Mouse (Mus musculus): ENCODE data around the gene Gnao1. TPM values are rescaled to one million over a fixed set of nuclear protein-coding genes. Genes with fewer than 3 reads are reported as not detected.

The Gnao1 gene
- polyA plus RNA-seq, 1 experiment from 2014 or later = 17.4 TPM

GRCm38 (mm10) chr8:93923897-93924334 is 114.2 kb downstream of the Gnao1 start:
- H3K9ac ChIP-seq (ENCODE audit: low read length) = no peak overlapping the region
- H3K9me3 ChIP-seq (ENCODE audit: control insufficient read depth, low read length) = peaks cover 3% of the 10 kb centered on the region; the same call in 1 of the 2 replicates
- no peak overlapping the region for H3K27ac ChIP-seq (replicated peaks in 1 of 2; ENCODE audit: control insufficient read depth in 1 of 2, insufficient read depth in 1 of 2, low read depth in 2 of 2, low read length in 2 of 2)
- no peak overlapping the region for H3K4me2 ChIP-seq (ENCODE audit: low read length)
- ATAC-seq (ENCODE audit: insufficient number of reproducible peaks, insufficient read depth, low FRiP score, low read depth) = no peak
- H3K4me3 ChIP-seq (ENCODE audit: control insufficient read depth in 1 of 2, insufficient read depth in 1 of 2, low read depth in 1 of 2, low read length in 2 of 2) = no peak overlapping the region
- 48% methylated on average over 7 of the region's 7 CpGs for WGBS
- no peaks in the 10 kb centered on the region for H3K36me3 ChIP-seq (ENCODE audit: control insufficient read depth, insufficient read depth, low read length)
- peaks cover 3 to 11% of the 10 kb centered on the region in 2 experiments; a peak in 3 of 4 replicates for H3K4me1 ChIP-seq (ENCODE audit: control insufficient read depth in 2 of 2, insufficient read depth in 2 of 2, low read length in 2 of 2)
- H3K27me3 ChIP-seq (ENCODE audit: control insufficient read depth, insufficient read depth, low read length) = no peaks in the 10 kb centered on the region

DNA sequence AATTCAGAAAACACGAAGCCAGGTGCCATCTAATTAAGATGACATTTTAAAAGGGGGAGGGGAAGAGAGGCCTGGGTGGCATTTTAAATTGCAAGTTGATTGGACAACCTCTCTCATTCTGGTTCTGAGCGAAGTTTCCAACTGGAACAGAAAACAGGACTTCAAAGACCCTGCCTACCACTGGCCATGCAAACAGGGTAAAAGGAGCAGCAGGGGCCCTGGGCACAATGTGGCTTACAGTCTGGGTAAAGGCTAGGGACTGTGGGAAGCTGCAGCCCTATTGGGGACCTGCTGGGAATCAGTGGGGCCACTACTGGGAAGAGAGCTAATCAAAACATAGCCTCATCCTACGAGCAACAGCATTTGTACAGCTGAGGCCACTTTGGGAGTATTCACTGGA is 115.7 kb downstream of the Gnao1 start:
- no peak overlapping the region for H3K9ac ChIP-seq (ENCODE audit: low read length)
- ATAC-seq (ENCODE audit: insufficient number of reproducible peaks, insufficient read depth, low FRiP score, low read depth) = no peak
- H3K4me2 ChIP-seq (ENCODE audit: low read length) = no peak overlapping the region
- WGBS = 59% methylated on average over 3 of the region's 3 CpGs
- H3K27ac ChIP-seq (replicated peaks in 1 of 2; ENCODE audit: control insufficient read depth in 1 of 2, insufficient read depth in 1 of 2, low read depth in 2 of 2, low read length in 2 of 2) = no peak overlapping the region
- no peak overlapping the region for H3K4me3 ChIP-seq (ENCODE audit: control insufficient read depth in 1 of 2, insufficient read depth in 1 of 2, low read depth in 1 of 2, low read length in 2 of 2)
- no peaks in the 10 kb centered on the region for H3K36me3 ChIP-seq (ENCODE audit: control insufficient read depth, insufficient read depth, low read length)
- peaks cover 3% of the 10 kb centered on the region; the same call in 1 of the 2 replicates for H3K9me3 ChIP-seq (ENCODE audit: control insufficient read depth, low read length)
- no peaks in the 10 kb centered on the region for H3K27me3 ChIP-seq (ENCODE audit: control insufficient read depth, insufficient read depth, low read length)
- H3K4me1 ChIP-seq (ENCODE audit: control insufficient read depth in 2 of 2, insufficient read depth in 2 of 2, low read length in 2 of 2) = peaks cover 0 to 3% of the 10 kb centered on the region in 2 experiments; a peak in 1 of 4 replicates

DNA sequence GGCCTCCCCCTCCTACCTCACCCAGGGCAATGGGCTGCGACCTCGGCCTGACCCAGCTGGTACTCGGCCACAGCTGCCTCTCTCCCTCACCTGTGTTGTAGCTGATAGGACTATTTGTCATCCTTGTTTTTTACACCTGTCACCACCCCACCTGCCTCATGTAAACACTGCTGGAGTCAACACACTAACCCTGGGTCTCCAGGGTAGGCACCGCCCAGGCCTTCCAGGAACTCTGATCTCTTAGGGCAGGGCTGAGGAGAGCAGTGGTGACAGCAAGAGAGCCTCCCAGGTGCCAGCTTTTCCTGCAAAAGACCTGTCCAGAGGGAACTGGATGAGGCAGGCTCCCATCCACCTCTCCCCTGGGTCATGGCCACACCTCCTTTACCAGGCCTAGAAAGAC is 119.5 kb downstream of the Gnao1 start:
- WGBS = 89% methylated on average over 4 of the region's 4 CpGs
- no peak overlapping the region for H3K27ac ChIP-seq (replicated peaks in 1 of 2; ENCODE audit: control insufficient read depth in 1 of 2, insufficient read depth in 1 of 2, low read depth in 2 of 2, low read length in 2 of 2)
- ATAC-seq (ENCODE audit: insufficient number of reproducible peaks, insufficient read depth, low FRiP score, low read depth) = no peak

DNA sequence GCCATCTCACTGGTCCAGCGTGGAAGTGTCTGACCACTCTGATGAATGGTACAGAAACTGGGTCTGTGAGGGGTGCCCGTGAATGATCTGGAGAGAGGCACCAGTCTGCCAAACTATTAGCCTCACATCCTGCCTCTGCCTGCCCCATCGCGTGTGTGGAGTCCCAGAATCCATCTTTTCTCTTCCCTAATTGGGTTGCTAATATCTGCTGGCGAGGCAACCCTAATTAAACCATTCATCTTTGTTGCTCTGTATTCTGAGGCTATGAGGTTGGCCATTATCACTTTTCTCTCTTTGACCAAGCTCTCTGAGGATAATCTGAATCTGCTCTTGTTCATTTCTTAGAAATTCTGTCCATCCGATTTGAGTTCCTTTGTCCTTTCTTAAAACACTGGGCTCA is 121.6 kb downstream of the Gnao1 start:
- Histone ChIP-seq H3K4me2 (ENCODE audit: low read length) (no peak overlapping the region), H3K4me3 (ENCODE audit: control insufficient read depth in 1 of 2, insufficient read depth in 1 of 2, low read depth in 1 of 2, low read length in 2 of 2) (no peak overlapping the region), H3K9ac (ENCODE audit: low read length) (no peak overlapping the region), H3K27ac (replicated peaks in 1 of 2; ENCODE audit: control insufficient read depth in 1 of 2, insufficient read depth in 1 of 2, low read depth in 2 of 2, low read length in 2 of 2) (no peak overlapping the region), H3K9me3 (ENCODE audit: control insufficient read depth, low read length) (peaks cover 3% of the 10 kb centered on the region; the same call in 1 of the 2 replicates), H3K4me1 (ENCODE audit: control insufficient read depth in 2 of 2, insufficient read depth in 2 of 2, low read length in 2 of 2) (no peaks in the 10 kb centered on the region), H3K36me3 (ENCODE audit: control insufficient read depth, insufficient read depth, low read length) (no peaks in the 10 kb centered on the region), H3K27me3 (ENCODE audit: control insufficient read depth, insufficient read depth, low read length) (no peaks in the 10 kb centered on the region)
- WGBS = 89% methylated on average over 6 of the region's 6 CpGs
- no peak for ATAC-seq (ENCODE audit: insufficient number of reproducible peaks, insufficient read depth, low FRiP score, low read depth)

More for the DNA sequence above, 119.5 kb downstream of the Gnao1 start:
- peaks cover 3% of the 10 kb centered on the region; the same call in 1 of the 2 replicates for H3K9me3 ChIP-seq (ENCODE audit: control insufficient read depth, low read length)
- no peak overlapping the region for H3K9ac ChIP-seq (ENCODE audit: low read length)
- H3K27me3 ChIP-seq (ENCODE audit: control insufficient read depth, insufficient read depth, low read length) = no peaks in the 10 kb centered on the region
- H3K36me3 ChIP-seq (ENCODE audit: control insufficient read depth, insufficient read depth, low read length) = no peaks in the 10 kb centered on the region
- no peak overlapping the region for H3K4me2 ChIP-seq (ENCODE audit: low read length)
- H3K4me3 ChIP-seq (ENCODE audit: control insufficient read depth in 1 of 2, insufficient read depth in 1 of 2, low read depth in 1 of 2, low read length in 2 of 2) = no peak overlapping the region
- peaks cover 0 to 3% of the 10 kb centered on the region in 2 experiments; a peak in 1 of 4 replicates for H3K4me1 ChIP-seq (ENCODE audit: control insufficient read depth in 2 of 2, insufficient read depth in 2 of 2, low read length in 2 of 2)

DNA sequence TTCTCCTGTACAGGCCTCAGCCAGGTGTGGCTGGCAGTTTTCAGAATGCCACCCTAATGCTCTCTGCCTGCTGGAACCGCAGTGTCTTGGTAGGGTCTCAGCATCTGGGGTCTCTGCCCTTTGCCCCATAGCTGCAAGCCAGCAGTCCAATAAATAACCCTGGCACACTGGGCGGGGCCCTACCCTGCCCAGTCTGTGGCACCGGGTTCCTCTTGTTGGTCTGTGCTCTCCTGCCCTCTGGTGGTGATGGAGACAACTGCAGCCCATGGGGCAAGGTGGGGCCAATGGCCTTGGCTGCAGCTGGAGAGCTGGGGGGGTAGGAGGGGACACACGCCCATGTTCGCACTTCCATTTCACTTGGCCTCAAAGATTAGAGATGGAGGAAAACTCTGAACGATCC is 123.1 kb downstream of the Gnao1 start:
- WGBS = 18% methylated on average over 6 of the region's 6 CpGs
- no peak overlapping the region for H3K27ac ChIP-seq (replicated peaks in 1 of 2; ENCODE audit: control insufficient read depth in 1 of 2, insufficient read depth in 1 of 2, low read depth in 2 of 2, low read length in 2 of 2)
- ATAC-seq (ENCODE audit: insufficient number of reproducible peaks, insufficient read depth, low FRiP score, low read depth) = no peak; the same call in 1 of the 2 replicates
- H3K9me3 ChIP-seq (ENCODE audit: control insufficient read depth, low read length) = no peaks in the 10 kb centered on the region
- no peaks in the 10 kb centered on the region for H3K27me3 ChIP-seq (ENCODE audit: control insufficient read depth, insufficient read depth, low read length)
- no peaks in the 10 kb centered on the region for H3K4me1 ChIP-seq (ENCODE audit: control insufficient read depth in 2 of 2, insufficient read depth in 2 of 2, low read length in 2 of 2)
- H3K4me2 ChIP-seq (ENCODE audit: low read length) = no peak overlapping the region
- H3K4me3 ChIP-seq (ENCODE audit: control insufficient read depth in 1 of 2, insufficient read depth in 1 of 2, low read depth in 1 of 2, low read length in 2 of 2) = no peak overlapping the region
- H3K36me3 ChIP-seq (ENCODE audit: control insufficient read depth, insufficient read depth, low read length) = no peaks in the 10 kb centered on the region
- no peak overlapping the region for H3K9ac ChIP-seq (ENCODE audit: low read length)

DNA sequence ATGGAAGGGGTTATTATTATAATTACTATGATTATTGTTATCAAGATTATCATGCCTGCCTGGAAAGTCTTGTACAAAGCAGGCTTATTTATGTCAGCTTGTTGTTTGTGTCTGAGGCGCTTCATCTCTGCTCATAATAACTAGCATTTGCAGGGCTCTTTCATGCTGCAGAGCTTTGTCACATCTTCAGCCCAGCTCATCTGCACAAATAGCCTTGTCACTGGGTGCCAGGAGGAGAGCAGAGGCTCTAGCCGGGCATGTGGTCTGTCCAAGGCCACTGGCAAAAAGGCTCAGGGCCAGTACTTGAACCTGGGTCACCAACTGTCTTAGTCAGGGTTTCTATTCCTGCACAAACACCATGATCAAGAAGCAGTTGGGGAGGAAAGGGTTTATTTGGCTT is 123.5 kb downstream of the Gnao1 start:
- 79% methylated on average over 2 of the region's 2 CpGs for WGBS
- no peak for ATAC-seq (ENCODE audit: insufficient number of reproducible peaks, insufficient read depth, low FRiP score, low read depth)
- Histone ChIP-seq H3K27ac (replicated peaks in 1 of 2; ENCODE audit: control insufficient read depth in 1 of 2, insufficient read depth in 1 of 2, low read depth in 2 of 2, low read length in 2 of 2) (no peak overlapping the region), H3K36me3 (ENCODE audit: control insufficient read depth, insufficient read depth, low read length) (no peaks in the 10 kb centered on the region), H3K4me1 (ENCODE audit: control insufficient read depth in 2 of 2, insufficient read depth in 2 of 2, low read length in 2 of 2) (no peaks in the 10 kb centered on the region), H3K4me2 (ENCODE audit: low read length) (no peak overlapping the region), H3K4me3 (ENCODE audit: control insufficient read depth in 1 of 2, insufficient read depth in 1 of 2, low read depth in 1 of 2, low read length in 2 of 2) (no peak overlapping the region), H3K9me3 (ENCODE audit: control insufficient read depth, low read length) (no peaks in the 10 kb centered on the region), H3K9ac (ENCODE audit: low read length) (no peak overlapping the region), H3K27me3 (ENCODE audit: control insufficient read depth, insufficient read depth, low read length) (no peaks in the 10 kb centered on the region)

GRCm38 (mm10) chr8:93938193-93938592 is 128.4 kb downstream of the Gnao1 start:
- whole genome bisulfite sequencing = 66% methylated on average over 3 of the region's 3 CpGs
- Histone ChIP-seq H3K27ac (replicated peaks in 1 of 2; ENCODE audit: control insufficient read depth in 1 of 2, insufficient read depth in 1 of 2, low read depth in 2 of 2, low read length in 2 of 2) (no peak overlapping the region), H3K9me3 (ENCODE audit: control insufficient read depth, low read length) (no peaks in the 10 kb centered on the region), H3K4me2 (ENCODE audit: low read length) (no peak overlapping the region), H3K4me1 (ENCODE audit: control insufficient read depth in 2 of 2, insufficient read depth in 2 of 2, low read length in 2 of 2) (peaks cover 15 to 16% of the 10 kb centered on the region in 2 experiments), H3K27me3 (ENCODE audit: control insufficient read depth, insufficient read depth, low read length) (no peaks in the 10 kb centered on the region), H3K9ac (ENCODE audit: low read length) (no peak overlapping the region), H3K36me3 (ENCODE audit: control insufficient read depth, insufficient read depth, low read length) (no peaks in the 10 kb centered on the region), H3K4me3 (ENCODE audit: control insufficient read depth in 1 of 2, insufficient read depth in 1 of 2, low read depth in 1 of 2, low read length in 2 of 2) (no peak overlapping the region)
- ATAC-seq (ENCODE audit: insufficient number of reproducible peaks, insufficient read depth, low FRiP score, low read depth) = no peak
